Mouse (Mus musculus) G1E-ER4 (cell line): ENCODE measurements around the gene Gnb5. TPM values are rescaled to one million over a fixed set of nuclear protein-coding genes. Genes with fewer than 3 reads are reported as not detected.

Experiments used
- GATA1 ChIP-seq: IDR thresholded peaks from one replicate; pipeline ENCODE4 v1.8.0; 2012; ENCODE audit warnings: low read length, inconsistent platforms
- polyA plus RNA-seq: library from polyadenylated mRNA; stranded (reverse); fragments of >175 nt; gene quantifications from 2 replicates; pipeline ENCODE4 v1.2.3, GENCODE M21; 2012

The Gnb5 gene
- polyA plus RNA-seq, 1 experiment: not detected

DNA sequence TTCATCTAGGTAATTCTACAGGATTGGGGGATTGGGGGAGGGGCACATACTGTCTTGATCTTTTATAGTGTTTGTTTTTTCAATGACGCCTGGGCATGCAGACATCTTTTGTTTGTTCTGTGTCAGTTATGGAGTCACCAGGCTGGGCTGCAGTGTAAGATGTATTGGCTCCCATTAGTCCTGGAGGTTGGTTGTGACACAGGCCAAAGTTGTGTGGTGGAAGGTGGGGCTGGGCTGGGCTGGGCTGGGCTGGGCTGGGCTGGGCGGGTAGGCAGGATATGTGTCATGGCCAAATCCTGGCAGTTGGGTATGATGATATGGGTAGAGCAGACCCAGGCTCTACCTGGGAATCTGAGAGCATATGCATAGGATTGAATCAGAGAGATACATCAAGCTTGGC, 72.7 kb downstream of the Gnb5 start:
- no peak for TF ChIP-seq GATA1

DNA sequence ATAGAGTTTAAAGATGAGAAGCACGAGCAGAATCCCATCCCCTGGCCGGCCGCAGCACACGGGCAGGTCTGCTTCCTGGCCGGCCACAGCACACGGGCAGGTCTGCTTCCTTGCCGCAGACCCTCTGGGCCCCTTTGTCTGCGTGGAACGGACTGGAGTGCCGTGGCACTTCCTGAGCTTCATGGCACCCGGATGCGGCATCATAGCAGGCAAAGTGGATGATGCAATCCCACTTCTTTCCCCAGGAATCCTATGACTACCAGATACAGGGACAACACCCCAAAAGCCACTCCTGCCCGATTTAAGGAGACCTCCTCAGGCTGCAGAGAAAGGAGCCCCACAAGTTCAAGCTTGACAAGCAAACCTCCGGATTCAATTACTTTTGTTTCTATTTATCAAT, 76.7 kb downstream of the Gnb5 start:
- no peak for TF ChIP-seq GATA1

DNA sequence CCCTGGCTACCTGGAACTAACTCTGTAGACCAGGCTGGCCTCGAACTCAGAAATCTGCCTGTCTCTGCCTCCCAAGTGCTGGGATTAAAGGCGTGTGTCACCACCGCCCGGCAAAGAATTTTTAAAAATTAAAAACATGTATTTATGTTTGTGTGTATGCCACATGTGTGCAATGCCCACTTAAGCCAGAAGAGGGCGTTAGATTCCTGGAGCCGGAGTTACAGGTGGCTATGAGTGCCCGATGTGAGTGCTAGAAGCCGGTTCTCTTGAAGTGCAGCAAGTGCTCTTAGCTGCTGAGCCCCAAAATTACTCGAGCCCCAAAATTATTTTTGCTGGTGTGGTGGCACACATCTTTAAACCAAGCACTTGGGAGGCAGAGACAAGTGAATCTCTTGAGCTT, 77.7 kb downstream of the Gnb5 start:
- TF ChIP-seq GATA1: no peak

DNA sequence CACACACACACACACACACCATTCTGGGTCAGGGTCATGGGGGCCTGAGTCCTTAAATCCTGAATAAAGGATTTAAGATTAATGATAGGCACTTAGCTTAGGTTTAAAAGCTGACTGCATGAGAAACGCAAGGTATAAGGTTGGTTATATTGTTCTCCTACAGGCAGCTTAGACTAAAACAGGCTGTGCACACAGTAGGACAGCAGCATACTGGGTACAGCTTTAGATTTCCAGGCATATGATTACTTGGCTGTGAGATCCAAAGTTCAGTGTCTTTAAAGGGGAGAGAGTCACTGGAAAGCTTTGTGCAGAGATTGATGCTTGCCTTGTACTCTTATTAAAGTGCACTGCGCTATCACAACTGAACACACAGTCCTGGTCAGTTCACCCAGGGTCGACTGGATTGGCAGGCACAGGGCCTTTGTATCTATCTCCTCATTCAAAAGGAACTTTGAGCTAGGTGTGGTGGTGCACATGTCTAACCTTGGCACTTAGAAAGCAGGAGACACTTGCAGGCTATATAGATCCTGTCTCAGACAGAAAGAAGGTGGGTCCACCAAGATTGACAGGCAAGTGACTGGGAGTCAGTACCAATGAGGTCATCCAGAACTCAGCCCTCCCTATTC, 78.4 kb downstream of the Gnb5 start:
- no peak for TF ChIP-seq GATA1

DNA sequence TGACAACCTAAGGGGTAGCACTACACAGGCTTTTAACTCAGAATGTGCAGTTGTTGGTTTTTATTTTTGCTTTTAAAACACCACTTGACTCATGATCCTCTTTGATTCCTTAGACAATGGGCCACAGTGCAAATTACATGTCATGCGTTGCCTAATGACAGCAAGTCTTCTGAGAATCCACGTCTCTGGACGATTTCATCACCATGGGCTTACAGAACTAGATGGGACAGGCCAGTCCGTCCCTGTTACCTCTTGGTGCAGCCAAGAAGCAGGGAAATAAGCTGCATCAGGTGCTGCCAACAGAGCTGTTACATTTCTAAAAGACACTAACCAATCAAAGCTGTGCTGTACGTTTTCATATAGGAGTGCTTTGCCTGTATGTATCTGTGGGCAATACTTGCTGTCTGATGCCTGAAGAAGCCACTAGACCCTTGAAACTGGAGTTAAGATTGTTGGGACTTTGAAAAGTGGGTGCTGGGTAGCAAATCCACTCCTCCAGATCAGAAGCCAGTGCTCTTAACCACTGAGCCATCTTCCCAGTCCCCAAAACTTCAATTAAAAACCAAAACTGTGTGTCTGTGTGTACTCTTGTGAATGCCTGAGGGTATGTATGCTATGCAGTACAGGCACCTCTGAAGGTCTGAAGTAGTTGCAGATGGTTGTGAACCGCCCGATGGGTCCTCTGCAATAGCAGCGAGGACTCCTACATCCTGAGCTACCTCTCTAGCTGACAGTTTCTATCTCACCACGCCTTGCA, 79.3 kb downstream of the Gnb5 start:
- TF ChIP-seq GATA1: no peak

DNA sequence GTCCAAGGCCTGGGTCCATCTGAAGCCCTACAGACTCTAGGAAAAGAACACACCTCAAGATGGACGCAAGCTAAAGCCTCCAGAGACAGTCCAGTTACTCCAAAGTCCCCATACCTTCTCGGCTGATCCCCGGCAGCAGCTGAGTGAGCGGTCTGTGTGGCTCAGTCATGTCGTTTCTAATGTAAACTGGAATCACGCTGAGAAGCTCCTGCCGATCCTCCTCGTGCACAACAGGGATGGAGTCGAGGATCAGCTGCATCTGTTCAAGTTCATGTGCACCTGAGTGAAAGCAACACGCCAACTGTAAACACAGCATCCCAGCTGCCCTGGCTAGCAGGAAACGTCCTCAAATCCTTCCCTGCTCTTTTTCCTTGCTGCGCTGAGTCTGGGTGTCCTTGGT, 87.2 kb downstream of the Gnb5 start:
- no peak for TF ChIP-seq GATA1

Other genes starting within 250 kb of the Gnb5 start
- 8.7 and 13.9 TPM in 2 replicates for gene Myo5a, start 235.3 kb upstream of the Gnb5 start, polyA plus RNA-seq
- gene Myo5c, start 74.3 kb upstream of the Gnb5 start, polyA plus RNA-seq: 0.01 TPM in 1 of 2 replicates, not detected in the other
- not detected in 2 replicates for gene Bcl2l10, start 41.5 kb downstream of the Gnb5 start, polyA plus RNA-seq
- gene Mapk6, start 103.7 kb downstream of the Gnb5 start, polyA plus RNA-seq: 6.8 and 8.2 TPM in 2 replicates
- 14.3 and 17.6 TPM in 2 replicates for gene Leo1, start 135.2 kb downstream of the Gnb5 start, polyA plus RNA-seq